Mouse (Mus musculus) lung, postnatal 0 days (tissue): Measurements from ENCODE around the gene Ifitm2. TPM values are rescaled to one million over a fixed set of nuclear protein-coding genes. Genes with fewer than 3 reads are reported as not detected.
A peak's percentile ranks its signal among the peaks of the same experiment; 100 is the strongest.

Experiments
- ATAC-seq: fragments of 200-750 bp; cut with Nextera tagmentation; 2 replicates; pipeline ENCODE4 v1.8.0; 2017; ENCODE audit warnings: moderate library complexity
- DNase-seq: peaks from one replicate; pipeline ENCODE4 v3.0.0-alpha.2; 2016; ENCODE audit warnings: low spot score
- H3K27ac ChIP-seq: fragments of 300-500 bp; sonication (generic); 2 replicates; pipeline ENCODE4 v1.5.1; 2014; ENCODE audit warnings: antibody characterized with exemption, mild to moderate bottlenecking, low read length, mixed read lengths
- H3K27me3 ChIP-seq: fragments of 300-500 bp; sonication (generic); replicated peaks from 2 replicates; pipeline ENCODE4 v1.6.1; 2014; ENCODE audit warnings: low read length, mixed read lengths; ENCODE audit not compliant: insufficient read depth
- H3K36me3 ChIP-seq: fragments of 300-500 bp; sonication (generic); 2 replicates; pipeline ENCODE4 v1.6.1; 2014; ENCODE audit warnings: low read length, mixed read lengths; ENCODE audit not compliant: insufficient read depth
- H3K4me1 ChIP-seq: fragments of 300-500 bp; sonication (generic); 2 replicates; pipeline ENCODE4 v1.6.1; 2014; ENCODE audit warnings: antibody characterized with exemption, low read depth, low read length, mixed read lengths; ENCODE audit not compliant: insufficient read depth
- H3K4me2 ChIP-seq: fragments of 300-500 bp; sonication (generic); replicated peaks from 2 replicates; pipeline ENCODE4 v1.6.1; 2014; ENCODE audit warnings: low read depth, mild to moderate bottlenecking, low read length, moderate library complexity, mixed read lengths
- H3K4me3 ChIP-seq: fragments of 300-500 bp; sonication (generic); 2 replicates; pipeline ENCODE4 v1.5.1; 2014; ENCODE audit warnings: low read depth, low read length
- H3K9ac ChIP-seq: fragments of 300-500 bp; sonication (generic); replicated peaks from 2 replicates; pipeline ENCODE4 v1.6.1; 2014; ENCODE audit warnings: low read depth, mild to moderate bottlenecking
- H3K9me3 ChIP-seq: fragments of 300-500 bp; sonication (generic); 2 replicates; pipeline ENCODE4 v1.6.1; 2016; ENCODE audit warnings: low read length, mixed read lengths
- CTCF ChIP-seq: IDR thresholded peaks from 2 replicates; pipeline ENCODE4 v1.5.1; 2016; ENCODE audit warnings: antibody characterized with exemption, mild to moderate bottlenecking
- EP300 ChIP-seq: IDR thresholded peaks from 2 replicates; pipeline ENCODE4 v1.6.1; 2016; ENCODE audit warnings: antibody characterized with exemption, mild to moderate bottlenecking, control low read depth
- WGBS: fragments of 180-500 bp; shearing (Covaris S2); extraction: QIAGEN DNeasy Blood & Tissue Kit; methylation state at CpG from one replicate; pipeline ENCODE4 v1.1.7; 2014; 5-methylcytosine and 5-hydroxymethylcytosine counted together
- polyA plus RNA-seq: library from polyadenylated mRNA; unstranded; fragments of >200 nt; fragmentation: Nextera tagmentation; extraction: Ambion mirVana; gene quantifications from 2 replicates; pipeline ENCODE4 v1.2.1, GENCODE M21; 2015

The Ifitm2 gene
- polyA plus RNA-seq, 1 experiment from 2014 or later = 1,710 TPM

DNA sequence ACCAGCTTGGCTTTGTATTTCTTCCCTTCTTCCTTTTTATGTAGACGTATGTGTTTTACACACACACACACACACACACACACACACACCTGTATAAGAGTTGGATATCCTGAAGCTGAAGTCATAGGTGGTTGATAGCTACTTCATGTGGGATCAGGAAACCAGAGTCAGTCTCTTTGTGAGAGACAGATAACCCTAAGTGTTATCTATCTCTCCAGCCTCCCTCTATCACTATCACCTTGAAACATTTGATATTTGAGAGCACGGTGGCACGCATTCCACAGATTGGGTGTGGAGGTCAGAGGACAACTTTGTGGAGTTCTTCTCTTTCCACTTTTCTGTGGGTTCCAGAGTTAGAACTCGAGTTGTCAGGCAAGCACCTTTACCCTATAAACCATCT lies 35.9 kb downstream of the Ifitm2 start:
- peaks cover 55% of the 10 kb centered on the region for H3K27me3 ChIP-seq
- TF ChIP-seq EP300 = no peak
- TF ChIP-seq CTCF = no peak
- ATAC-seq = no peak

DNA sequence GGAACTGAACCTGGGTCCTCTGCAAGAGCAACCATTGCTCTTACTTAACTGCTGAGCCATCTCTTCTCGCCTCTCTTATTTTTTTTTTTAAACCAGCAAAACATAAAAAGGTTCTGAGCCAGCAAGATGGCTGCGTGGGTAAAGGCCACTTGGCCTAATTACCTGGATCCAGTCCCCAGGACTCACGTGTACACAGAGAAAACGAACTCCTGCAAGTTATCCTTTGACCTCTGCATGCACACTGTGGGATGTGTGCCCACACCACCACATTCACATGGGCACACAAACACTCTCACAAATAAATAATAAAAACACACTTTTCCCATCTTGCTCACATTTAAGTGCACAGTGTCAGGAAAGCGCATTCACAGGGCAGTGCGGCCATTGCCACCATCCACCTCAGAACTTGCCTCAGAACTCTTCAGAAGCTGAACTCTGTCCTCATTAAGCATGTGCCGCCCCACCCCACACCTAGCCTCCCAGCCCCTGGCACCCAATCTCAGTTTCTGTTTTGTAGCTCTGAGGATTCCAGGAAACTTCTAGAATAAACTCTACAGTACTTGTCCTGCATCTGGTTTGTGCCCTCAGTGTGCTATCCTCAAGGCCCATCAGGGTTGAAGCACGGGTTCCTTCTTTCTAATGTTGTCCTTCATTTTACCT lies 41.6 kb downstream of the Ifitm2 start:
- no peak overlapping the region for H3K4me3 ChIP-seq
- no peaks in the 10 kb centered on the region for H3K27me3 ChIP-seq
- no peak for TF ChIP-seq EP300
- TF ChIP-seq CTCF = no peak
- no peaks in the 10 kb centered on the region for H3K4me1 ChIP-seq
- 85% methylated on average over 8 of the region's 8 CpGs for WGBS
- H3K4me2 ChIP-seq = no peak overlapping the region
- H3K9ac ChIP-seq = no peak overlapping the region
- H3K9me3 ChIP-seq = no peaks in the 10 kb centered on the region
- no peaks in the 10 kb centered on the region for H3K36me3 ChIP-seq
- ATAC-seq (no peak), DNase-seq (no peak)
- no peak overlapping the region for H3K27ac ChIP-seq

More for the DNA sequence above, 35.9 kb downstream of the Ifitm2 start:
- Histone ChIP-seq H3K27ac (no peak overlapping the region), H3K9ac (no peak overlapping the region), H3K9me3 (no peaks in the 10 kb centered on the region), H3K4me2 (no peak overlapping the region), H3K4me1 (peaks cover 10% of the 10 kb centered on the region; the same call in 1 of the 2 replicates), H3K36me3 (no peaks in the 10 kb centered on the region), H3K4me3 (no peak overlapping the region)
- no peak for DNase-seq
- WGBS = 32% methylated on average over 4 of the region's 4 CpGs

DNA sequence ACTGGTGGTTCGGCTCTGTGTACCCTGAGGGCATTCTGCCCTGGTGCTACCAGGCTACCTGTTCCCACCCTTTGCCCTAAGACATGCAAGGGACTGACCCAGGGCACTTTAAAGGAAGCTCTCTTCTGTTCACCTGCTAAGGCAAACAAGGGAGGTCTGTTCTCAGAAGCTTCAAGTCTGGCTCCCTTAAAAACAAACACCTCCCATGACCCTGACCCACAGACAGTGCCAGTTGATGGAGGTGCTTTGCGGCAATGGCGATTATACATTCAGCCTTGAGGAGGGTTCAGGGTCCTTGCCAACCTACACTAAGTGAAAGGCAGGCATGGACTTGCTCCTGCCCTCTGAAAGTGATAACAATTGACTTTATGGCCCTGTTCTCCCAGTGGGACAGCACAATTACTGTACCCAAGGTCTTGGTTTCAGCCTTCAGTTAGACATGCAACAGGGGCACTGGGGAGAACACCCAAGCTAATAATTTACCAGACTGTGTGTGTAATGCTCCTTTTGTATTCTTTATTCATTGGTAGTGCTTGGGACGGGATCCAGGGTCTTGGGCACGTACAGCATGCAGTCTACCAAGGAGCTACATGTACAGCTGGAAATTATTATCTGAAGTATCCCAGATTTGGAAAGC lies 42.8 kb downstream of the Ifitm2 start:
- Histone ChIP-seq H3K36me3 (no peaks in the 10 kb centered on the region), H3K9me3 (no peaks in the 10 kb centered on the region), H3K4me2 (no peak overlapping the region), H3K4me3 (no peak overlapping the region), H3K9ac (no peak overlapping the region), H3K27me3 (no peaks in the 10 kb centered on the region), H3K4me1 (no peaks in the 10 kb centered on the region), H3K27ac (no peak overlapping the region)
- no peak for TF ChIP-seq CTCF
- TF ChIP-seq EP300 = no peak
- ATAC-seq (no peak), DNase-seq (no peak)
- WGBS = 49% methylated on average over 5 of the region's 5 CpGs

DNA sequence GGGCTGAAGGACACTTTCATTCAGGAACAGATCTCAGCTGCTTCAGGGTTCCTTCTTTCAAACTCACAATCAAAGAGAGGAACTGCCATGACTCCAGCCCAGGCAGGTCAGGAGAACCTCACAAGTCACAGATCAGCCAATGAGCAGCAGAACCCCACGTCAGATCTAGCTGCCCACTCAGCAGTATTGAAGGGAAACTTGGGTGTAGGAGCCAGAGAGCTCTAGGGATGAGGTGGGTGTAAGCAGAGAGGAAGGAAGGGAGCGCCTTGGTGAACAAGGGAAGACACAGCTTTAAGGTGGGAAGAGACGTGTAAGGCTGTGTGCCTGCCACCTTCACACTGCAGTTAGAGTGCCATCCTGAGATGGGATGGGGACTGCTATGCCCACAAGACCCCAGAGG lies 43.5 kb downstream of the Ifitm2 start:
- H3K27ac ChIP-seq = no peak overlapping the region
- no peak overlapping the region for H3K9ac ChIP-seq
- H3K4me2 ChIP-seq = no peak overlapping the region
- no peak overlapping the region for H3K4me3 ChIP-seq
- ATAC-seq = no peak
- H3K36me3 ChIP-seq = no peaks in the 10 kb centered on the region
- TF ChIP-seq EP300 (no peak), CTCF (no peak)
- no peaks in the 10 kb centered on the region for H3K4me1 ChIP-seq
- H3K27me3 ChIP-seq = no peaks in the 10 kb centered on the region
- no peaks in the 10 kb centered on the region for H3K9me3 ChIP-seq
- 50% methylated on average over 3 of the region's 3 CpGs for WGBS
- DNase-seq = no peak

DNA sequence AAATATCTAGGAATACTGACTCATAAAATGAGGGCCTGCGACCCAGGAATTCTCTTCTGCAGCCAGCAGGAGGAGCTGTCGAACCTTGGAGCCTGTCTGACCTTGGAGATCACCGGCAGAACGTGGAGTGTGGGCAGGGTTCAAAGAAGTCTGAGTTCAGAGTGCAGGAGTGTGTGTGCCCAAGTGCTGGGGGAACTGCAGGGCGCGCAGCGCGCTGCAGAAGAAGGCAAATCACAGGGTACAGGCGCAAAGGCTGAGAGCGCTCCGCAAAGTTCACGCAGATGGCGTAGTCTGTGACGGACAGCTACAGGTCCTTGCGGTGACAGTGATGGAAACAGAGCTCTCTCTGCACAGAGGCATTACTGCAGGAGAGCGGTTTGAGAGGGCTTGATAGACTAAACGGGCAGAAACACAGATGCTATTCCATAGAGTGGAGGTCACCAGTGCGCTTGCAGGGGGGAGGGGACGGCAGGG lies 47.1 kb downstream of the Ifitm2 start:
- TF ChIP-seq EP300 (no peak), CTCF (peak; percentile 89)
- H3K4me1 ChIP-seq = no peaks in the 10 kb centered on the region
- ATAC-seq (peak; percentile 83), DNase-seq (peak; percentile 88)
- H3K9ac ChIP-seq = no peak overlapping the region
- under 1% methylated on average over 19 of the region's 19 CpGs for WGBS
- no peaks in the 10 kb centered on the region for H3K36me3 ChIP-seq
- peak overlapping the region; percentile 53 for H3K4me2 ChIP-seq
- no peak overlapping the region for H3K27ac ChIP-seq
- no peaks in the 10 kb centered on the region for H3K9me3 ChIP-seq
- H3K27me3 ChIP-seq = no peaks in the 10 kb centered on the region
- peak overlapping the region; percentile 12; the same call in 1 of the 2 replicates for H3K4me3 ChIP-seq

DNA sequence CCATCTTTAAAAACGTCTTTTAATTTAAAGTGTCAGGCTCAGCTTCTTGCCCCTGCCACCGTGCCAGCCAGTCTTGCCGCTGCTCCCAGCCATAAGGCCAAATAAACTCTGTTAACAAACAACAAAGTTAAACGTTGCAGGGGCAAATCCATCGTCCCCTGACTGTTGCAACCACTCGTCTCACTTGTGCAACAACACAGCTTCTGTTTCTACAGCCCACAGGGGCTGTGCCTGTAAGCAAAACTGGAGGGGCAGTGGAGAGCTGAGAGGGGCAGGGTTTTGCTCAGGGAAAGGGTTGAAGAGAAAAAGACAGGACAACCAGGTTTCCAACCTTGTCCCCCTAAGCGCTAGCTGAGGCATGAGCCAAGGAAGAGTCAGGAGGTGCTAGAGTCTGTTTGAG lies 47.6 kb downstream of the Ifitm2 start:
- H3K4me1 ChIP-seq = no peaks in the 10 kb centered on the region

More for the DNA sequence above, 47.6 kb downstream of the Ifitm2 start:
- ATAC-seq (peak; percentile 63), DNase-seq (peak; percentile 68)
- Histone ChIP-seq H3K9me3 (no peaks in the 10 kb centered on the region), H3K4me2 (no peak overlapping the region; the same call in 1 of the 2 replicates), H3K27ac (no peak overlapping the region), H3K4me3 (no peak overlapping the region), H3K36me3 (no peaks in the 10 kb centered on the region), H3K27me3 (no peaks in the 10 kb centered on the region), H3K9ac (no peak overlapping the region)
- TF ChIP-seq EP300 = peak; percentile 18; the same call in 1 of the 2 replicates
- TF ChIP-seq CTCF = no peak
- 38% methylated on average over 7 of the region's 7 CpGs for WGBS
